ENCODE assay signal across 8 mouse cellular contexts in the genomic region with DNA sequence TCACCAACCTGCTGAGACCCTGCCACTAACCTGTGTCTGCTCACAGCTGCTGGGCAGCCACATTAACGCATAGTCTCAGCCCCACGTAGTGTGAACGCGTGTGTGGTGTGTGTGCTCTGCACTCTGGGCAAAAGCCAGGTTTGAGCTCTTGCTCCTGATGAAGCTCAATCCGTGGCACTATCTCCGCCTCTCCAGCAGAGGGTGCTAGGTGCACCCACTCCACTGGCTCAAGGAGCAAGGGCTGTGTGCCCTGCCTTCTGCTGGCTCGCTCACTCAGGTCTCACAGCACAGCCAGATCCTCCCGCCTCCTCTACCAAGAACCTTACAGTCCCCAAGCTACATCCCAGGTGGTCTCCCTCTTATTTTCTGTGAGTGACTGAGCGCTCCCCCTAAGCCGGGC. TPM values are rescaled to one million over a fixed set of nuclear protein-coding genes. Genes with fewer than 3 reads are reported as not detected.
DNase-seq lines count a peak whose midpoint lies in the region; ATAC-seq and TF ChIP-seq lines count a peak whose summit lies in the region.

No protein-coding gene starts in this region.

- H3K27ac ChIP-seq in liver, embryonic 11.5 days (ENCODE audit: low read depth, low read length), result no peak overlapping the region
- H3K27ac ChIP-seq in intestine, postnatal 0 days (ENCODE audit: low read depth, low read length), result no peak overlapping the region
- H3K27ac ChIP-seq in midbrain, embryonic 14.5 days (replicated peaks; ENCODE audit: low read depth, low read length), result no peak overlapping the region

- peaks cover 33% of the 10 kb centered on the region for H3K36me3 ChIP-seq in liver, embryonic 11.5 days (ENCODE audit: control insufficient read depth, insufficient read depth, low read length)
- peaks cover 80% of the 10 kb centered on the region for H3K36me3 ChIP-seq in intestine, postnatal 0 days (ENCODE audit: control insufficient read depth, insufficient read depth)
- peaks cover 51% of the 10 kb centered on the region for H3K36me3 ChIP-seq in midbrain, embryonic 14.5 days (ENCODE audit: control insufficient read depth, insufficient read depth, low read length)

- H3K4me1 ChIP-seq in liver, embryonic 11.5 days (replicated peaks; ENCODE audit: control insufficient read depth, insufficient read depth, low read length), result no peaks in the 10 kb centered on the region
- H3K4me1 ChIP-seq in intestine, postnatal 0 days (replicated peaks; ENCODE audit: control insufficient read depth, insufficient read depth, low read length), result no peaks in the 10 kb centered on the region
- no peaks in the 10 kb centered on the region for H3K4me1 ChIP-seq in midbrain, embryonic 14.5 days (ENCODE audit: control insufficient read depth, insufficient read depth, low read length)

- no peak for ATAC-seq in liver, embryonic 11.5 days (replicated peaks; ENCODE audit: low FRiP score)
- ATAC-seq in erythroblast, adult 5-6 weeks (replicated peaks; ENCODE audit: low FRiP score, poor library complexity, severe bottlenecking), result peak; percentile 55
- peak; percentile 21; the same call in 1 of the 2 replicates for ATAC-seq in intestine, postnatal 0 days
- no peak for ATAC-seq in midbrain, embryonic 14.5 days (ENCODE audit: low FRiP score, low TSS enrichment)

- peak; percentile 88 for TF ChIP-seq CTCF in intestine, postnatal 0 days (IDR thresholded peaks at IDR 0.05; ENCODE audit: low read depth)

- no peaks in the 10 kb centered on the region for H3K27me3 ChIP-seq in liver, embryonic 11.5 days (replicated peaks; ENCODE audit: control insufficient read depth, insufficient read depth, low read length)
- H3K27me3 ChIP-seq in intestine, postnatal 0 days (replicated peaks; ENCODE audit: control insufficient read depth, insufficient read depth, low read length), result no peaks in the 10 kb centered on the region
- no peaks in the 10 kb centered on the region for H3K27me3 ChIP-seq in midbrain, embryonic 14.5 days (ENCODE audit: control insufficient read depth, insufficient read depth, low read length)

- intact Hi-C loops in left cerebral cortex, postnatal 4 days (cut with DNase I), result loop anchor here (10.0 kb wide), 1 partner anchor 204 kb away; no protein-coding TSS in a partner anchor

- WGBS in liver, embryonic 11.5 days, result 77% methylated on average over 10 of the region's 10 CpGs
- 68% methylated on average over 10 of the region's 10 CpGs for WGBS in intestine, postnatal 0 days
- WGBS in midbrain, embryonic 14.5 days, result 67% methylated on average over 10 of the region's 10 CpGs

- H3K4me2 ChIP-seq in liver, embryonic 11.5 days, result no peak overlapping the region
- no peak overlapping the region for H3K4me2 ChIP-seq in intestine, postnatal 0 days (replicated peaks; ENCODE audit: low read depth)
- H3K4me2 ChIP-seq in midbrain, embryonic 14.5 days (ENCODE audit: low read length), result no peak overlapping the region

- no peak overlapping the region for H3K4me3 ChIP-seq in liver, embryonic 11.5 days (ENCODE audit: low read depth, low read length)
- no peak overlapping the region for H3K4me3 ChIP-seq in intestine, postnatal 0 days (ENCODE audit: low read depth, low read length)
- H3K4me3 ChIP-seq in midbrain, embryonic 14.5 days (replicated peaks; ENCODE audit: low read depth, low read length), result no peak overlapping the region

- H3K9ac ChIP-seq in liver, embryonic 11.5 days (ENCODE audit: low read depth, low read length), result no peak overlapping the region
- H3K9ac ChIP-seq in intestine, postnatal 0 days (ENCODE audit: low read depth, low read length), result no peak overlapping the region
- no peak overlapping the region for H3K9ac ChIP-seq in midbrain, embryonic 14.5 days (replicated peaks; ENCODE audit: low read length)

- H3K9me3 ChIP-seq in liver, embryonic 11.5 days (ENCODE audit: control insufficient read depth, low read length), result no peaks in the 10 kb centered on the region
- H3K9me3 ChIP-seq in intestine, postnatal 0 days (ENCODE audit: control insufficient read depth), result no peaks in the 10 kb centered on the region
- H3K9me3 ChIP-seq in midbrain, embryonic 14.5 days (ENCODE audit: control insufficient read depth, low read length), result no peaks in the 10 kb centered on the region

- peak; percentile 52 for DNase-seq in liver
- no peak for DNase-seq in liver, embryonic 11.5 days (ENCODE audit: low spot score)
- peak; percentile 90 for DNase-seq in brain, adult 2 months (ENCODE audit: low read depth, low spot score)
- peak; percentile 58 for DNase-seq in left cerebral cortex, postnatal 4 days
- peak; percentile 63 for DNase-seq in midbrain, embryonic 14.5 days
- peak; percentile 37 for DNase-seq in thymus, postnatal 14 days

RNA-seq across cellular contexts. Expression of a gene that starts 21.5 kb away (rescaled TPM):
- 13.8 and 15.5 TPM in 2 replicates for polyA plus RNA-seq in liver, embryonic 11.5 days (2014; fragmentation: Nextera tagmentation; extraction: Ambion mirVana)
- 1.5 TPM in 1 of 2 replicates, not detected in the other for total RNA-seq in erythroblast, adult 5-6 weeks (2015; ENCODE audit: low replicate concordance)
- total RNA-seq in erythroblast, adult 5-6 weeks (2017; ENCODE audit: low replicate concordance), result 3.5 TPM in 1 of 2 replicates, not detected in the other
- polyA plus RNA-seq in intestine, postnatal 0 days (2015; fragmentation: Nextera tagmentation; extraction: Ambion mirVana), result 92.6 and 95.9 TPM in 2 replicates
- 10 to 100 TPM; 12.7 to 12.9 TPM for total RNA-seq in left cerebral cortex, postnatal 4 days (2021)
- 10.6 and 11.5 TPM in 2 replicates for polyA plus RNA-seq in midbrain, embryonic 14.5 days (2014; fragmentation: Nextera tagmentation; extraction: Ambion mirVana)

RNA-seq across cellular contexts. Expression of a gene that starts 21.5 kb away (rescaled TPM):
- polyA plus RNA-seq in liver, embryonic 11.5 days (2014; fragmentation: Nextera tagmentation; extraction: Ambion mirVana), result 68.4 and 72.7 TPM in 2 replicates
- 3.8 TPM in 1 of 2 replicates, not detected in the other for total RNA-seq in erythroblast, adult 5-6 weeks (2015; ENCODE audit: low replicate concordance)
- 0.43 and 0.70 TPM in 2 replicates for total RNA-seq in erythroblast, adult 5-6 weeks (2017; ENCODE audit: low replicate concordance)
- 226 and 259 TPM in 2 replicates for polyA plus RNA-seq in intestine, postnatal 0 days (2015; fragmentation: Nextera tagmentation; extraction: Ambion mirVana)
- total RNA-seq in left cerebral cortex, postnatal 4 days (2021), result 10 to 100 TPM; 24.9 to 26.4 TPM
- 55.7 and 64.2 TPM in 2 replicates for polyA plus RNA-seq in midbrain, embryonic 14.5 days (2014; fragmentation: Nextera tagmentation; extraction: Ambion mirVana)

Comparison
In these comparisons a context has a peak if more than half of its experiments do, and no peak if none do; other contexts are left out.
1. ATAC-seq: peak in erythroblast, adult 5-6 weeks (single experiment) and intestine, postnatal 0 days (single experiment); none in liver, embryonic 11.5 days (single experiment) and midbrain, embryonic 14.5 days (single experiment).